Mouse (Mus musculus) hindbrain, embryonic 16.5 days (tissue): ENCODE data around the gene Cfap54. TPM values are rescaled to one million over a fixed set of nuclear protein-coding genes. Genes with fewer than 3 reads are reported as not detected.

Experiments
- ATAC-seq: fragments of 200-750 bp; cut with Nextera tagmentation; 2 replicates; pipeline ENCODE4 v1.8.0; 2017; ENCODE audit warnings: moderate TSS enrichment, moderate library complexity
- H3K27ac ChIP-seq: fragments of 300-500 bp; sonication (generic); 2 replicates; pipeline ENCODE4 v1.5.1; 2014; ENCODE audit warnings: low read depth, mild to moderate bottlenecking, control low read depth, low read length, moderate library complexity
- H3K27me3 ChIP-seq: fragments of 300-500 bp; sonication (generic); replicated peaks from 2 replicates; pipeline ENCODE4 v1.6.1; 2014; ENCODE audit warnings: low read length; ENCODE audit not compliant: control insufficient read depth, insufficient read depth
- H3K36me3 ChIP-seq: fragments of 300-500 bp; sonication (generic); 2 replicates; pipeline ENCODE4 v1.6.1; 2014; ENCODE audit warnings: mild to moderate bottlenecking, low read length, moderate library complexity, mixed read lengths; ENCODE audit not compliant: control insufficient read depth, insufficient read depth
- H3K4me1 ChIP-seq: fragments of 300-500 bp; sonication (generic); 2 replicates; pipeline ENCODE4 v1.6.1; 2014; ENCODE audit warnings: low read depth, low read length; ENCODE audit not compliant: control insufficient read depth, insufficient read depth
- H3K4me2 ChIP-seq: fragments of 300-500 bp; sonication (generic); 2 replicates; pipeline ENCODE4 v1.6.1; 2014; ENCODE audit warnings: mild to moderate bottlenecking, low read length, control low read depth, moderate library complexity
- H3K4me3 ChIP-seq: fragments of 300-500 bp; sonication (generic); 2 replicates; pipeline ENCODE4 v1.5.1; 2014; ENCODE audit warnings: mild to moderate bottlenecking, low read length, control low read depth, moderate library complexity
- H3K9ac ChIP-seq: fragments of 300-500 bp; sonication (generic); 2 replicates; pipeline ENCODE4 v1.6.1; 2014; ENCODE audit warnings: low read depth, mild to moderate bottlenecking, control low read depth, low read length, moderate library complexity
- H3K9me3 ChIP-seq: fragments of 300-500 bp; sonication (generic); 2 replicates; pipeline ENCODE4 v1.6.1; 2014; ENCODE audit warnings: mild to moderate bottlenecking, low read length, moderate library complexity; ENCODE audit not compliant: control insufficient read depth
- WGBS: fragments of 180-500 bp; shearing (Covaris S2); extraction: QIAGEN DNeasy Blood & Tissue Kit; methylation state at CpG from one replicate; pipeline ENCODE4 v1.1.7; 2014; 5-methylcytosine and 5-hydroxymethylcytosine counted together
- polyA plus RNA-seq: library from polyadenylated mRNA; unstranded; fragments of >200 nt; fragmentation: Nextera tagmentation; extraction: Ambion mirVana; gene quantifications from 2 replicates; pipeline ENCODE4 v1.2.1, GENCODE M21; 2015

The Cfap54 gene
- polyA plus RNA-seq, 1 experiment from 2014 or later = 3.3 TPM

- no peaks in the 10 kb centered on the region for H3K27me3 ChIP-seq
- no peaks in the 10 kb centered on the region for H3K4me1 ChIP-seq
- no peak overlapping the region for H3K27ac ChIP-seq
- ATAC-seq = peak; percentile 64; the same call in 1 of the 2 replicates
- 35% methylated on average over 5 of the region's 5 CpGs for WGBS
- no peaks in the 10 kb centered on the region for H3K9me3 ChIP-seq
- H3K36me3 ChIP-seq = no peaks in the 10 kb centered on the region
- H3K4me2 ChIP-seq = no peak overlapping the region
- H3K9ac ChIP-seq = no peak overlapping the region
- H3K4me3 ChIP-seq = no peak overlapping the region
Observed at GRCm38 (mm10) chr10:92818190-92818589, 263.2 kb downstream of the Cfap54 start.

- Histone ChIP-seq H3K4me3 (no peak overlapping the region), H3K4me1 (no peaks in the 10 kb centered on the region), H3K4me2 (no peak overlapping the region), H3K27me3 (no peaks in the 10 kb centered on the region), H3K27ac (no peak overlapping the region), H3K9me3 (no peaks in the 10 kb centered on the region), H3K36me3 (no peaks in the 10 kb centered on the region), H3K9ac (no peak overlapping the region)
- 72% methylated on average over 5 of the region's 5 CpGs for WGBS
- ATAC-seq = no peak
Observed at GRCm38 (mm10) chr10:92816903-92817302, 264.5 kb downstream of the Cfap54 start.

- H3K27me3 ChIP-seq = no peaks in the 10 kb centered on the region
- no peaks in the 10 kb centered on the region for H3K36me3 ChIP-seq
- no peak overlapping the region for H3K4me2 ChIP-seq
- WGBS = 94% methylated on average over 9 of the region's 9 CpGs
- H3K9me3 ChIP-seq = peaks cover 4% of the 10 kb centered on the region; the same call in 1 of the 2 replicates
- no peaks in the 10 kb centered on the region for H3K4me1 ChIP-seq
- ATAC-seq = no peak
- H3K4me3 ChIP-seq = no peak overlapping the region
- H3K9ac ChIP-seq = no peak overlapping the region
- no peak overlapping the region for H3K27ac ChIP-seq
Observed at GRCm38 (mm10) chr10:92810894-92811293, 270.5 kb downstream of the Cfap54 start.

GRCm38 (mm10) chr10:92791908-92792307, 289.5 kb downstream of the Cfap54 start:
- Histone ChIP-seq H3K9me3 (no peaks in the 10 kb centered on the region), H3K27ac (no peak overlapping the region), H3K9ac (no peak overlapping the region), H3K36me3 (no peaks in the 10 kb centered on the region), H3K27me3 (no peaks in the 10 kb centered on the region), H3K4me3 (no peak overlapping the region), H3K4me2 (no peak overlapping the region), H3K4me1 (no peaks in the 10 kb centered on the region; the same call in 1 of the 2 replicates)
- no peak for ATAC-seq
- WGBS = 33% methylated on average over 10 of the region's 10 CpGs

- no peak overlapping the region for H3K9ac ChIP-seq
- no peaks in the 10 kb centered on the region for H3K27me3 ChIP-seq
- no peaks in the 10 kb centered on the region for H3K9me3 ChIP-seq
- no peak for ATAC-seq
- no peak overlapping the region for H3K4me2 ChIP-seq
- H3K27ac ChIP-seq = no peak overlapping the region
- 20% methylated on average over 9 of the region's 9 CpGs for WGBS
- H3K4me3 ChIP-seq = no peak overlapping the region
- no peaks in the 10 kb centered on the region; the same call in 1 of the 2 replicates for H3K4me1 ChIP-seq
- no peaks in the 10 kb centered on the region for H3K36me3 ChIP-seq
Observed at GRCm38 (mm10) chr10:92791531-92791900, 289.9 kb downstream of the Cfap54 start.

- no peak overlapping the region for H3K27ac ChIP-seq
Observed at GRCm38 (mm10) chr10:92790893-92791530, 290.4 kb downstream of the Cfap54 start.

GRCm38 (mm10) chr10:92790247-92790646, 291.2 kb downstream of the Cfap54 start:
- no peak overlapping the region for H3K4me3 ChIP-seq
- no peak; the same call in 1 of the 2 replicates for ATAC-seq
- H3K27ac ChIP-seq = no peak overlapping the region

More at GRCm38 (mm10) chr10:92790893-92791530, 290.4 kb downstream of the Cfap54 start:
- H3K4me3 ChIP-seq = no peak overlapping the region
- ATAC-seq = no peak
- no peaks in the 10 kb centered on the region for H3K9me3 ChIP-seq
- H3K4me1 ChIP-seq = no peaks in the 10 kb centered on the region; the same call in 1 of the 2 replicates
- no peak overlapping the region for H3K9ac ChIP-seq
- H3K4me2 ChIP-seq = no peak overlapping the region
- H3K27me3 ChIP-seq = no peaks in the 10 kb centered on the region
- H3K36me3 ChIP-seq = no peaks in the 10 kb centered on the region
- WGBS = 39% methylated on average over 7 of the region's 7 CpGs

GRCm38 (mm10) chr10:92788410-92789096, 292.9 kb downstream of the Cfap54 start:
- ATAC-seq = peak; percentile 56; the same call in 1 of the 2 replicates

More at GRCm38 (mm10) chr10:92790247-92790646, 291.2 kb downstream of the Cfap54 start:
- H3K27me3 ChIP-seq = no peaks in the 10 kb centered on the region
- 12% methylated on average over 2 of the region's 2 CpGs for WGBS
- no peak overlapping the region for H3K4me2 ChIP-seq
- H3K9me3 ChIP-seq = no peaks in the 10 kb centered on the region
- no peaks in the 10 kb centered on the region; the same call in 1 of the 2 replicates for H3K4me1 ChIP-seq
- no peak overlapping the region for H3K9ac ChIP-seq
- no peaks in the 10 kb centered on the region for H3K36me3 ChIP-seq

GRCm38 (mm10) chr10:92782691-92783090, 298.7 kb downstream of the Cfap54 start:
- no peaks in the 10 kb centered on the region for H3K36me3 ChIP-seq
- no peak overlapping the region for H3K27ac ChIP-seq
- H3K27me3 ChIP-seq = no peaks in the 10 kb centered on the region
- 46% methylated on average over 5 of the region's 5 CpGs for WGBS
- no peak overlapping the region for H3K4me2 ChIP-seq
- no peak overlapping the region for H3K4me3 ChIP-seq
- ATAC-seq = no peak
- H3K9me3 ChIP-seq = no peaks in the 10 kb centered on the region
- no peaks in the 10 kb centered on the region for H3K4me1 ChIP-seq
- no peak overlapping the region for H3K9ac ChIP-seq

More at GRCm38 (mm10) chr10:92788410-92789096, 292.9 kb downstream of the Cfap54 start:
- H3K9ac ChIP-seq = no peak overlapping the region
- no peaks in the 10 kb centered on the region for H3K36me3 ChIP-seq
- no peak overlapping the region for H3K4me3 ChIP-seq
- no peak overlapping the region for H3K27ac ChIP-seq
- H3K4me2 ChIP-seq = no peak overlapping the region
- H3K4me1 ChIP-seq = no peaks in the 10 kb centered on the region; the same call in 1 of the 2 replicates
- no peaks in the 10 kb centered on the region for H3K27me3 ChIP-seq
- 61% methylated on average over 13 of the region's 13 CpGs for WGBS
- no peaks in the 10 kb centered on the region for H3K9me3 ChIP-seq
